Mouse (Mus musculus) liver, postnatal 0 days (tissue): Measurements from ENCODE around the gene Rpl31.

Experiments
- CTCF ChIP-seq: sonication (generic); IDR thresholded peaks from 2 replicates; pipeline ENCODE4 v1.5.1; 2016; ENCODE audit warnings: antibody characterized with exemption, low read depth
- EP300 ChIP-seq: IDR thresholded peaks from 2 replicates; pipeline ENCODE4 v1.6.1; 2016; ENCODE audit warnings: antibody characterized with exemption, low read depth, mild to moderate bottlenecking

DNA sequence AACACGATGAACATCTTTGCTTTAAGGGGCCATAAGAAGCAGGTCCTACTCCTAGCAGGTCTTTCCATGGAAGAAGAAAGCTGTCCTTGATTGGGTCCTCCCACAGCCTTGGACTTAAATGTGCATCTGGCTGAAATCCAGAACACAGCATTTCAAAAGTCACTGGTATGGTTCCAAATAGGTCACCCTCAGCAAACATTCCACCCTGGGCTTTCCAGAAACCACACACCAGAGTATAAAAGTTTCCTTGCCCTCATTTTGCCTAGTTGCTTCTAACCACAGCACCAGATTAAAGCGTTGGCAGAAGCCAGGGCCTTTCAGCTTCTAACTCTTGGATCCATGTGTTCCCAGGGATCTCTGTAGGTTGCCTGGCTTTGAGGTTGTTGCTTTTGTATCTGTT lies 49.7 kb upstream of the Rpl31 start:
- no peak for TF ChIP-seq CTCF
- TF ChIP-seq EP300 = no peak
